Mouse (Mus musculus) liver, embryonic 12.5 days (tissue): Measurements from ENCODE around the gene Dnajc1. TPM values are rescaled to one million over a fixed set of nuclear protein-coding genes. Genes with fewer than 3 reads are reported as not detected.

ENCODE experiments used
- ATAC-seq: fragments of 200-750 bp; cut with Nextera tagmentation; 2 replicates; pipeline ENCODE4 v1.8.0; 2017; ENCODE audit warnings: moderate number of reproducible peaks, mild to moderate bottlenecking, moderate library complexity
- H3K27ac ChIP-seq: fragments of 300-500 bp; sonication (generic); 2 replicates; pipeline ENCODE4 v1.5.1; 2016; ENCODE audit warnings: mild to moderate bottlenecking
- H3K27me3 ChIP-seq: fragments of 300-500 bp; sonication (generic); replicated peaks from 2 replicates; pipeline ENCODE4 v1.6.1; 2016; ENCODE audit warnings: mild to moderate bottlenecking, moderate library complexity
- H3K36me3 ChIP-seq: fragments of 300-500 bp; sonication (generic); 2 replicates; pipeline ENCODE4 v1.6.1; 2016; ENCODE audit warnings: mild to moderate bottlenecking, moderate library complexity
- H3K4me1 ChIP-seq: fragments of 300-500 bp; sonication (generic); 2 replicates; pipeline ENCODE4 v1.6.1; 2016
- H3K4me2 ChIP-seq: fragments of 300-500 bp; sonication (generic); 2 replicates; pipeline ENCODE4 v1.6.1; 2016; ENCODE audit warnings: mild to moderate bottlenecking, moderate library complexity
- H3K4me3 ChIP-seq: fragments of 300-500 bp; sonication (generic); 2 replicates; pipeline ENCODE4 v1.5.1; 2016; ENCODE audit warnings: mild to moderate bottlenecking, moderate library complexity
- H3K9ac ChIP-seq: fragments of 300-500 bp; sonication (generic); 2 replicates; pipeline ENCODE4 v1.6.1; 2016; ENCODE audit warnings: mild to moderate bottlenecking, moderate library complexity
- H3K9me3 ChIP-seq: fragments of 300-500 bp; sonication (generic); replicated peaks from 2 replicates; pipeline ENCODE4 v1.6.1; 2016; ENCODE audit warnings: mild to moderate bottlenecking, moderate library complexity
- WGBS: fragments of 180-500 bp; shearing (Covaris S2); methylation state at CpG from one replicate; pipeline ENCODE4 v1.1.7; 2016; ENCODE audit not compliant: insufficient replicate concordance; 5-methylcytosine and 5-hydroxymethylcytosine counted together
- polyA plus RNA-seq: library from polyadenylated mRNA; unstranded; fragments of >200 nt; fragmentation: Nextera tagmentation; extraction: Ambion mirVana; gene quantifications from 2 replicates; pipeline ENCODE4 v1.2.1, GENCODE M21; 2016

Gene Dnajc1
- polyA plus RNA-seq, 1 experiment from 2014 or later = 14.2 TPM

- 85% methylated on average over 4 of the region's 4 CpGs for WGBS
- Histone ChIP-seq H3K27me3 (no peaks in the 10 kb centered on the region), H3K4me3 (no peak overlapping the region), H3K36me3 (peaks cover 91% of the 10 kb centered on the region), H3K4me2 (no peak overlapping the region), H3K9me3 (no peaks in the 10 kb centered on the region), H3K9ac (no peak overlapping the region), H3K27ac (no peak overlapping the region), H3K4me1 (no peaks in the 10 kb centered on the region)
- no peak for ATAC-seq
Observed at GRCm38 (mm10) chr2:18209948-18210347, 182.7 kb downstream of the Dnajc1 start.

GRCm38 (mm10) chr2:18209211-18209823 is 183.3 kb downstream of the Dnajc1 start:
- WGBS = 86% methylated on average over 7 of the region's 7 CpGs
- H3K9me3 ChIP-seq = no peaks in the 10 kb centered on the region

GRCm38 (mm10) chr2:18208578-18208977 is 184.1 kb downstream of the Dnajc1 start:
- no peak overlapping the region for H3K27ac ChIP-seq
- H3K27me3 ChIP-seq = no peaks in the 10 kb centered on the region
- no peak overlapping the region for H3K9ac ChIP-seq
- no peak overlapping the region for H3K4me2 ChIP-seq
- H3K4me3 ChIP-seq = no peak overlapping the region
- 85% methylated on average over 6 of the region's 6 CpGs for WGBS
- no peak for ATAC-seq
- no peaks in the 10 kb centered on the region for H3K4me1 ChIP-seq
- peaks cover 91% of the 10 kb centered on the region for H3K36me3 ChIP-seq
- H3K9me3 ChIP-seq = no peaks in the 10 kb centered on the region

More at GRCm38 (mm10) chr2:18209211-18209823, 183.3 kb downstream of the Dnajc1 start:
- Histone ChIP-seq H3K9ac (no peak overlapping the region), H3K4me2 (no peak overlapping the region), H3K27ac (no peak overlapping the region), H3K36me3 (peaks cover 91% of the 10 kb centered on the region), H3K4me3 (no peak overlapping the region), H3K27me3 (no peaks in the 10 kb centered on the region), H3K4me1 (no peaks in the 10 kb centered on the region)
- no peak for ATAC-seq

GRCm38 (mm10) chr2:18206811-18207210 is 185.8 kb downstream of the Dnajc1 start:
- no peak for ATAC-seq
- Histone ChIP-seq H3K36me3 (peaks cover 94% of the 10 kb centered on the region), H3K27ac (no peak overlapping the region), H3K9ac (no peak overlapping the region), H3K27me3 (no peaks in the 10 kb centered on the region), H3K4me1 (no peaks in the 10 kb centered on the region), H3K4me2 (no peak overlapping the region), H3K4me3 (no peak overlapping the region), H3K9me3 (no peaks in the 10 kb centered on the region)
- 94% methylated on average over 10 of the region's 10 CpGs for WGBS

- no peak overlapping the region for H3K27ac ChIP-seq
- ATAC-seq = no peak
- no peak overlapping the region for H3K4me2 ChIP-seq
- no peak overlapping the region for H3K9ac ChIP-seq
- no peak overlapping the region for H3K4me3 ChIP-seq
- H3K36me3 ChIP-seq = peaks cover 95% of the 10 kb centered on the region
- H3K4me1 ChIP-seq = no peaks in the 10 kb centered on the region
- WGBS = 70% methylated on average over 3 of the region's 3 CpGs
- H3K9me3 ChIP-seq = no peaks in the 10 kb centered on the region
- no peaks in the 10 kb centered on the region for H3K27me3 ChIP-seq
Observed at GRCm38 (mm10) chr2:18205118-18205517, 187.5 kb downstream of the Dnajc1 start.

- ATAC-seq = no peak
- H3K9me3 ChIP-seq = no peaks in the 10 kb centered on the region
- H3K27me3 ChIP-seq = no peaks in the 10 kb centered on the region
- no peak overlapping the region for H3K27ac ChIP-seq
- H3K4me2 ChIP-seq = no peak overlapping the region
- H3K36me3 ChIP-seq = peaks cover 94% of the 10 kb centered on the region
- no peak overlapping the region for H3K4me3 ChIP-seq
- H3K4me1 ChIP-seq = no peaks in the 10 kb centered on the region
- H3K9ac ChIP-seq = no peak overlapping the region
- WGBS = 88% methylated on average over 4 of the region's 4 CpGs
Observed at GRCm38 (mm10) chr2:18202923-18203322, 189.7 kb downstream of the Dnajc1 start.

- H3K4me2 ChIP-seq = no peak overlapping the region
- no peaks in the 10 kb centered on the region for H3K27me3 ChIP-seq
- no peak for ATAC-seq
- H3K36me3 ChIP-seq = peaks cover 94% of the 10 kb centered on the region
- H3K4me3 ChIP-seq = no peak overlapping the region
- WGBS = 92% methylated on average over 1 of the region's 1 CpGs
- H3K4me1 ChIP-seq = no peaks in the 10 kb centered on the region
- H3K9ac ChIP-seq = no peak overlapping the region
- no peaks in the 10 kb centered on the region for H3K9me3 ChIP-seq
- H3K27ac ChIP-seq = no peak overlapping the region
Observed at GRCm38 (mm10) chr2:18201820-18202462, 190.7 kb downstream of the Dnajc1 start.

- no peak overlapping the region for H3K9ac ChIP-seq
- no peaks in the 10 kb centered on the region for H3K4me1 ChIP-seq
- H3K4me3 ChIP-seq = no peak overlapping the region
- ATAC-seq = no peak
- H3K4me2 ChIP-seq = no peak overlapping the region
- H3K27me3 ChIP-seq = no peaks in the 10 kb centered on the region
- H3K9me3 ChIP-seq = no peaks in the 10 kb centered on the region
- no peak overlapping the region for H3K27ac ChIP-seq
- WGBS = 80% methylated on average over 3 of the region's 3 CpGs
- H3K36me3 ChIP-seq = peaks cover 78% of the 10 kb centered on the region
Observed at GRCm38 (mm10) chr2:18195691-18196396, 196.8 kb downstream of the Dnajc1 start.

- H3K27me3 ChIP-seq = no peaks in the 10 kb centered on the region
- no peak overlapping the region for H3K4me2 ChIP-seq
- no peak overlapping the region for H3K4me3 ChIP-seq
- peaks cover 76% of the 10 kb centered on the region for H3K36me3 ChIP-seq
- ATAC-seq = no peak
- no peaks in the 10 kb centered on the region for H3K4me1 ChIP-seq
- no peaks in the 10 kb centered on the region for H3K9me3 ChIP-seq
- H3K27ac ChIP-seq = no peak overlapping the region
- H3K9ac ChIP-seq = no peak overlapping the region
- 82% methylated on average over 4 of the region's 4 CpGs for WGBS
Observed at GRCm38 (mm10) chr2:18195285-18195684, 197.3 kb downstream of the Dnajc1 start.

- Histone ChIP-seq H3K9me3 (no peaks in the 10 kb centered on the region), H3K4me3 (no peak overlapping the region), H3K9ac (no peak overlapping the region), H3K27ac (no peak overlapping the region), H3K27me3 (no peaks in the 10 kb centered on the region), H3K36me3 (peaks cover 86% of the 10 kb centered on the region), H3K4me2 (no peak overlapping the region), H3K4me1 (no peaks in the 10 kb centered on the region)
- 64% methylated on average over 2 of the region's 2 CpGs for WGBS
- no peak for ATAC-seq
Observed at GRCm38 (mm10) chr2:18188367-18188766, 204.3 kb downstream of the Dnajc1 start.

GRCm38 (mm10) chr2:18183079-18183478 is 209.6 kb downstream of the Dnajc1 start:
- no peak for ATAC-seq

GRCm38 (mm10) chr2:18181631-18182030 is 211.0 kb downstream of the Dnajc1 start:
- no peak overlapping the region for H3K4me2 ChIP-seq
- H3K27me3 ChIP-seq = no peaks in the 10 kb centered on the region
- H3K27ac ChIP-seq = no peak overlapping the region
- no peak overlapping the region for H3K9ac ChIP-seq
- no peak overlapping the region for H3K4me3 ChIP-seq
- peaks cover 89% of the 10 kb centered on the region for H3K36me3 ChIP-seq
- no peaks in the 10 kb centered on the region for H3K4me1 ChIP-seq
- no peak for ATAC-seq
- H3K9me3 ChIP-seq = no peaks in the 10 kb centered on the region
- WGBS = 85% methylated on average over 3 of the region's 3 CpGs

More at GRCm38 (mm10) chr2:18183079-18183478, 209.6 kb downstream of the Dnajc1 start:
- Histone ChIP-seq H3K9me3 (no peaks in the 10 kb centered on the region), H3K27me3 (no peaks in the 10 kb centered on the region), H3K4me3 (no peak overlapping the region), H3K36me3 (peaks cover 94% of the 10 kb centered on the region), H3K9ac (no peak overlapping the region), H3K27ac (no peak overlapping the region), H3K4me2 (no peak overlapping the region), H3K4me1 (no peaks in the 10 kb centered on the region)
